Mouse (Mus musculus) liver, adult 2 months (tissue): Measurements from ENCODE around the gene Asb1.

Experiments
- CTCF ChIP-seq: fragments of 200-500 bp; IDR thresholded peaks from 2 replicates; pipeline ENCODE4 v1.5.1; 2011; ENCODE audit warnings: low read depth, low read length, control low read depth
- POLR2A ChIP-seq: fragments of 200-500 bp; IDR thresholded peaks from 2 replicates; pipeline ENCODE4 v1.6.1; 2011; ENCODE audit warnings: low read length, control low read depth; ENCODE audit not compliant: insufficient read depth; ENCODE audit errors: extremely low read depth

DNA sequence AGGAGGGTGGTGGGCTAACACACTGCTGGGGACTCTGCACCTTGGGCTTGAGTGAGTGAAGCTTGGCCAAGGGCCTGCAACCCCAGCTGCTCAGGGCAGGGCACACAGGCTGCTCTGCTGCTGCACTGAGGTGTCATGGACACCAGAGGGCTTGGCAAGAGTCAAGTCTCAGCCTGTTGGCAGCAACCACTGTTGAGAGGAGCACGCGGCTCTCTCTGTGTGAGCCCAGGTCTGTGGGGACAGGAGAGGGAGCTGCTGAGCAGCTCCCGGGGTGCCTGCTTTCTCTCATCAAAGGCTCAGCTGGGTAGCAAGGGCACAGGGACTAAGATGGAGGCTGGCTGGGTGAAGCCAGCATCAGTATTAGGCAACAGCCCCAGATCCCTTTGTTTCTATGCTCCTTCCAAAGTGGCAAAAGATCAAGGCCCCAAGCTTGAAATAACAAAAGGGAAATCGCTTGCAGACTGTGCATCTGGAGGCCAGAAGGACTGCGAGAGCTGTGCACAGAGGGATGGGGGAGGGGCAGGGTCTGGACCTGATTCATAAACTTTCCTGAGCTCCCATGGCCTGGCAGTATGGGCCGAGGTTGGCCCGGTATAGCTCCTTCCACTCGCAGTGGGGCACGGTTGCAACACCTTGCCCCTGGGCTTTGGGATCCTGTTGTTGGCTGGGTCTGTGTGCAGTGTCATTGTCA, 60.5 kb downstream of the Asb1 start:
- peak; percentile 41 for TF ChIP-seq CTCF
- TF ChIP-seq POLR2A: no peak
